Mouse (Mus musculus) heart, adult 2 months (tissue): ENCODE measurements around the gene Ap5z1. TPM values are rescaled to one million over a fixed set of nuclear protein-coding genes. Genes with fewer than 3 reads are reported as not detected.

Experiments
- DNase-seq, 2 experiments: peaks; one replicate each; pipeline ENCODE4 v3.0.0; 2021
- H3K27ac ChIP-seq: fragments of 200-600 bp; 2 replicates; pipeline ENCODE4 v1.8.1; 2022
- H3K27me3 ChIP-seq: fragments of 200-500 bp; 2 replicates; pipeline ENCODE4 v1.6.1; 2012; ENCODE audit warnings: mild to moderate bottlenecking, low read length, inconsistent platforms, mixed read lengths; ENCODE audit not compliant: control insufficient read depth, insufficient read depth
- H3K36me3 ChIP-seq: fragments of 200-500 bp; 2 replicates; pipeline ENCODE4 v1.6.1; 2012; ENCODE audit warnings: low read length, inconsistent platforms; ENCODE audit not compliant: control insufficient read depth, insufficient read depth
- H3K4me1 ChIP-seq: fragments of 200-500 bp; 2 replicates; pipeline ENCODE4 v1.6.1; 2011; ENCODE audit warnings: low read length; ENCODE audit not compliant: control insufficient read depth, insufficient read depth
- H3K4me3 ChIP-seq: fragments of 200-600 bp; 2 replicates; pipeline ENCODE4 v1.8.1; 2022
- H3K79me2 ChIP-seq: fragments of 200-500 bp; replicated peaks from 2 replicates; pipeline ENCODE4 v1.6.1; 2012; ENCODE audit warnings: mild to moderate bottlenecking, inconsistent platforms, low read length, moderate library complexity, mixed read lengths; ENCODE audit not compliant: control insufficient read depth, insufficient read depth
- H3K9ac ChIP-seq: fragments of 200-500 bp; 2 replicates; pipeline ENCODE4 v1.6.1; 2012; ENCODE audit warnings: low read depth, mild to moderate bottlenecking, control low read depth, inconsistent platforms, low read length, mixed read lengths
- CTCF ChIP-seq: fragments of 200-600 bp; IDR thresholded peaks from 2 replicates; pipeline ENCODE4 v1.8.1; 2022; ENCODE audit warnings: antibody characterized with exemption, mild to moderate bottlenecking, moderate library complexity
- EP300 ChIP-seq: fragments of 200-500 bp; IDR thresholded peaks from 2 replicates; pipeline ENCODE4 v1.6.1; 2011; ENCODE audit warnings: low read depth, low read length, control low read depth; ENCODE audit not compliant: insufficient read depth
- POLR2A ChIP-seq: fragments of 200-500 bp; IDR thresholded peaks from 2 replicates; pipeline ENCODE4 v1.6.1; 2011; ENCODE audit warnings: mild to moderate bottlenecking, low read depth, low read length, control low read depth; ENCODE audit not compliant: insufficient read depth
- WGBS: fragments of 180-500 bp; shearing (Covaris S2); methylation state at CpG from one replicate; pipeline ENCODE4 v1.1.7; 2018; 5-methylcytosine and 5-hydroxymethylcytosine counted together
- intact Hi-C: fragments of 180-260 bp; cut with DNase I; formaldehyde crosslinking; loops from one replicate; pipeline ENCODE4 v1.15.1; 2025
- polyA plus RNA-seq: library from polyadenylated mRNA; depleted of rRNA; stranded (reverse); fragments of >200 nt; gene quantifications from 2 replicates; pipeline ENCODE4 v1.2.3, GENCODE M21; 2012
- total RNA-seq, 2 experiments: library from RNA; stranded (reverse); gene quantifications; 2 replicates each; pipeline ENCODE4 v1.2.3; 2021

Gene Ap5z1
- total and polyA plus RNA-seq, 3 experiments = 5.4 to 23.6 (median 6.4) TPM

DNA sequence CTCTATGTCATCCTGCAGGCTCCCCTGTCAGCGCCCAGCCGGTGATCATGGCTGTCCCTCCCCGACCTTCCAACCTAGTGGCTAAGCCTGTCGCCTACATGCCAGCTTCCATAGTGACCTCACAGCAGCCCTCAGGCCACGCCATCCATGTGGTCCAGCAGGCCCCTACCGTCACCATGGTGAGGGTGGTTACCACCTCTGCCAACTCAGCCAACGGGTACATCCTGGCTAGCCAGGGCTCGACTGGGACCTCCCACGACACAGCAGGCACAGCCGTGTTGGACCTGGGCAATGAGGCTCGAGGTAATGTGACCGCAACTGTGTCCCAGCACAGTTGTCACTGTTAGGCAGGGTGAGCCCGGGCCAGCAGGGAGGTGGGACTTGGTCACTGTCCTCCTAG is 10.0 kb upstream of the Ap5z1 start:
- Histone ChIP-seq H3K4me3 (no peak overlapping the region), H3K9ac (no peak overlapping the region), H3K36me3 (no peaks in the 10 kb centered on the region), H3K27me3 (no peaks in the 10 kb centered on the region), H3K4me1 (0 out of 2 replicates have a peak, but pooled peaks cover 2% of the 10 kb centered on the region), H3K79me2 (no peaks in the 10 kb centered on the region), H3K27ac (no peak overlapping the region)
- intact Hi-C loops = loop anchor here (10.0 kb wide), 1 partner anchor 1209 kb away; the partner anchor contains the start of gene Sdk1
- no peak for TF ChIP-seq CTCF
- no peak for TF ChIP-seq POLR2A
- TF ChIP-seq EP300 = no peak
- DNase-seq = no peak
- 95% methylated on average over 13 of the region's 13 CpGs for WGBS

GRCm38 (mm10) chr5:142456318-142456717 is 7.4 kb upstream of the Ap5z1 start:
- 76% methylated on average over 15 of the region's 15 CpGs for WGBS
- Histone ChIP-seq H3K9ac (no peak overlapping the region), H3K27ac (no peak overlapping the region), H3K4me3 (no peak overlapping the region), H3K4me1 (0 out of 2 replicates have a peak, but pooled peaks cover 2% of the 10 kb centered on the region), H3K79me2 (no peaks in the 10 kb centered on the region), H3K36me3 (no peaks in the 10 kb centered on the region), H3K27me3 (no peaks in the 10 kb centered on the region)
- intact Hi-C loops = loop anchor here (10.0 kb wide), 1 partner anchor 1212 kb away; the partner anchor contains the start of gene Sdk1
- DNase-seq = no peak
- no peak for TF ChIP-seq CTCF
- no peak for TF ChIP-seq POLR2A
- no peak for TF ChIP-seq EP300

DNA sequence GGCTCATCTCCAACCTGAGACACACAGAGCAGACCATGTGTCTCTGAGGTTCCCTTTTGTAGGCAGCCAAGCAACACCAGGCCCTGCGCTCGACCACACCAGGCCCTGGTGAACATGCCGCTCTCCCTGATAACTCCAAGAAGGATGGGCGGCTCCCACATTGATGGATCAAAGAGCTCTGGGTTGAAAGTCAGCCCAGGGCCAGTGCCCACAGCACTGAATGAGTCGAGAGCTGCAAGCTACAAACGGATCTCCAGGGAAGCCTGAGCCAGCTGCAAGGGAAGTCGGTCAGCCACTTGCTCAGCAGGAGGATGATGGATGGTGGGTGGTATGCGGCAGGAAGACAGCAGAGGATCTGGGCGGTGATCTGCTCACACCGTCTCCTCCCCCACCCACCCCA is 6.4 kb upstream of the Ap5z1 start:
- no peak for DNase-seq
- Histone ChIP-seq H3K4me1 (0 out of 2 replicates have a peak, but pooled peaks cover 2% of the 10 kb centered on the region), H3K4me3 (no peak overlapping the region), H3K27ac (no peak overlapping the region), H3K9ac (no peak overlapping the region), H3K79me2 (no peaks in the 10 kb centered on the region), H3K27me3 (no peaks in the 10 kb centered on the region), H3K36me3 (no peaks in the 10 kb centered on the region)
- intact Hi-C loops = loop anchor here (10.0 kb wide), 1 partner anchor 1213 kb away; the partner anchor contains the start of gene Sdk1
- 26% methylated on average over 10 of the region's 10 CpGs for WGBS
- TF ChIP-seq EP300 = no peak
- TF ChIP-seq POLR2A = no peak
- TF ChIP-seq CTCF = no peak

- no peaks in the 10 kb centered on the region for H3K27me3 ChIP-seq
- TF ChIP-seq POLR2A (no peak), EP300 (no peak), CTCF (no peak)
- no peak overlapping the region for H3K9ac ChIP-seq
- intact Hi-C loops = loop anchor here (10.0 kb wide), 1 partner anchor 1214 kb away; the partner anchor contains the start of gene Sdk1
- DNase-seq = peak in 1 of 2 experiments; percentile 36
- H3K27ac ChIP-seq = no peak overlapping the region
- H3K79me2 ChIP-seq = no peaks in the 10 kb centered on the region
- no peak overlapping the region for H3K4me3 ChIP-seq
- 91% methylated on average over 17 of the region's 17 CpGs for WGBS
- no peaks in the 10 kb centered on the region for H3K36me3 ChIP-seq
- H3K4me1 ChIP-seq = 0 out of 2 replicates have a peak, but pooled peaks cover 2% of the 10 kb centered on the region
Measured at GRCm38 (mm10) chr5:142458791-142459557, 4.8 kb upstream of the Ap5z1 start.

- Histone ChIP-seq H3K4me1 (peaks cover 4% of the 10 kb centered on the region; the same call in 1 of the 2 replicates), H3K27ac (no peak overlapping the region), H3K4me3 (no peak overlapping the region), H3K36me3 (no peaks in the 10 kb centered on the region), H3K27me3 (no peaks in the 10 kb centered on the region), H3K9ac (no peak overlapping the region), H3K79me2 (no peaks in the 10 kb centered on the region)
- intact Hi-C loops = loop anchor here (10.0 kb wide), 1 partner anchor 1215 kb away; the partner anchor contains the start of gene Sdk1
- no peak for DNase-seq
- TF ChIP-seq CTCF (no peak), POLR2A (no peak), EP300 (no peak)
- 72% methylated on average over 5 of the region's 5 CpGs for WGBS
Measured at GRCm38 (mm10) chr5:142459834-142460233, 3.9 kb upstream of the Ap5z1 start.
